Mouse (Mus musculus) urinary bladder, postnatal 14 days (tissue): ENCODE results near the gene Zdhhc21.

Source experiments
- DNase-seq: peaks from one replicate; pipeline ENCODE4 v3.0.0; 2021; ENCODE audit warnings: low spot score

The Zdhhc21 gene

DNA sequence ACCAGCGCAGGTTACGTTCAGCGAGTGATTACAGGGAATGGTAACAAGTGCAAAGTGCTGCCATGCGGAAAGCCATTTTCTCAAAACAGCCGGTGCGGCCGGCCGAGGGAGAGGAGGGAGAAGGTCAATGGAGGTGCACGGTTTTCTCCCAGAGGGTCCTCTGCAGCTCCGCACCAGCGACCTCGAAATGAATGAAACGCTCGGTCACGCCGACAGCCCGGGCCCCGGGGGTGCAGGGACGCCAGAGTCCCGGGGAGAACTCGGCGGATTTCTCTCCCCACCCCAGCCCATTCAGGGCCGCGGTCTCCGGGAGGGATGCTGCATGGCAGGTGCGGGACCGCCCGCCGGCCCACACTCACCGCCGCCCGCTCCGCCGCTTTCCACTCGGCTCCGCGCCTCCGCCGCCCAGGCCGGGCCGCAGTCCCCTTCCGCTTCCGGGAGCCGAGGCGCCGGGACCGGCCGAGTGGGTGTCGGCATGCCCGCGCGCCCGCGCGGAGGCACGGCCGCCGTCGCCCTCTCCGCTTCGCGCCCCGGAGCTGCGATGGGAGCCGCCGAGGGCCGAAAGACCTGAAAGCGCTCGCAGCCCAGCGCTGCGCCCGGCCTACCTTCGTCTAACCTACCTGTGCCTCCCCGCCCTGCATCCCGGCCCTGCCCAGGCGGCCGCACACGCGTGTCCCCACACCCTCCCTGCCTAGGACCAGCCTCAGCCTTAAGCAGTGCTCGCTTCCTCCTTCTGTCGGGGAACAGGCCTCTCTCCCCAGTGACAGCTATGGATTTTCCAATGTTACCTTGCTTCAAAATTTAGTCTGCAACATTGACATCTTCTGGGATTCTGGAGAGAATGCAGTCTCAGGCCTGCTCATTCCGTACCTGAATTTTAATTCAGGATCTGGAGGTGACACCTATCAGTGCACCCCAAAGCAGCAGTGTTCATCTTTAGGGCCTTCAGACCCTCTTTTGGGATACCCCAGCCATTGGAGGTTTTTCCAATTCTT is at the start of gene Zdhhc21:
TSS of gene Zdhhc21 (minus strand) at position 828 of the 995 bp plus-strand sequence.
- peak; percentile 84 for DNase-seq

DNA sequence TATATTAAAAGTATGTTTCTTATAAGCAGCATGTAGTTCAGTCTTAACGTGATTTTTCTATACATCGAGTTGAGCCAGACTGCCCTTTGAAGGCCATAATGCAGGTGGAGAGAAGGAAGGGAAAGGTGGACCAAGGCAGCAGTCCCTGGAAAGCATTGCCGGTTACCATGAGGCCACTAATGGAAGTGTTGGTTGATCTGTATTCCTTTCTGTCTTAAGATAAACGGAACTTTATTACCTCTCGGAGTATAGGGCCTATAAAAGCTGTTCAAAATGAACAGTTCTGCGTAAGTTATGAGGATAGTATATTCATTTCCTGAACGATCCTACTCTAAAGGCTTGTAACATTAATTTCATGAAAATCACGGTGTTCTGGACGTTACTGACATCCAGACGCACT is 35.5 kb upstream of the Zdhhc21 start:
- DNase-seq = no peak

DNA sequence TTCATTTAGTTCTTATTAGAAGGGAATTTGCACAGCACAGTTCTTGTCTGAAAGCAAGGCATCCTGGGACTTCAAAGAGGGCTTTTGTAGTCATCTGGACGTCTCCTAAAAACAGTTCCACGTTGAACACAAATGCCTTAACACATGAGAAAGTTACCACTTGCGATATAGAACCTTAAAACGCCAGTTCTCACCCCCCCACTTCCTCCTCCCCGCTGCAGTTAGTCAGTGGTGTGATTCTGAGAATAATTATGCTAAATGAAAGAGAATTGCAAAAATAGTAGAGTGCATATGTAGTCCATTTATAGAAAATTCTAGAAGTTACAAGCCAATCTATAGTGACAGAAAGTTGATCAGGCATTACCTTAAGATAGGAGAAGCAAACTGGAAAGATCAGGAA is 32.5 kb upstream of the Zdhhc21 start:
- DNase-seq = no peak

DNA sequence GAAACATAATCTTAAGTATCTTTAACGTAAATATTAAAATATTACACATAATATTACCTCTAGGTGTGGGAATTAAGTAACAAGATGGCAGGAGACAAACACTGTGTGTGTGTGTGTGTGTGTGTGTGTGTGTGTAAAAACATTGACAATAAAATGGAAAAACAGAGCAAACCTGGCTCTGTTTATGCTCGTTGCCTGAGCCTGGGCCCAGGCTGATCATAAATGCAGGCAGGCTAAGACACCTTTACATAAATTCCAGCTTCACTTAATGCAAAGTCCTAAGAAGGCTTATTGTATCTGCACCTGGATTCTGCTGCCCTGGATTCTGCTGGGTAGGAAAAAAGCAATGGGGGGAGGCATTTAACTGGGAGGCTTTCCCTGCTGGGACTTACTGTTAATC is 31.8 kb upstream of the Zdhhc21 start:
- DNase-seq = no peak

DNA sequence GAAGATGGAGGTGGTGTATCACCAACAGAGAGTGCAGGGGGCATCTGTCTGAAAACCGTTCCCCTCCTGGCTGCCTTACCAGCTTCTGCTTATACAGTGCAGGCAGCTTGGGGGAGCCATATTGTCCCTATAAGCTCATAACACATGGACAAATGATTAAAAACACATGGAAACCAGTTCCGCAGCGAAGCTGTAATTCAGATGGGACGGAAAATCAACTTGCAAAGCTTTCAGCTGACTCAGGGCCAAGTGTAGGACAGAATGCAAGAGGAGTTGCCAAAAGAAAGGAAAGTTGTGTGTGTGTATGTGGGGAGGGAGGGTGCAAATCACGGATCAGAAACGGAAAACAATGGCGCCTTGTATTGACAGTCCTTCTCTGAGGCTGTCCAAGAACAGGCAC is 31.3 kb upstream of the Zdhhc21 start:
- DNase-seq = no peak

DNA sequence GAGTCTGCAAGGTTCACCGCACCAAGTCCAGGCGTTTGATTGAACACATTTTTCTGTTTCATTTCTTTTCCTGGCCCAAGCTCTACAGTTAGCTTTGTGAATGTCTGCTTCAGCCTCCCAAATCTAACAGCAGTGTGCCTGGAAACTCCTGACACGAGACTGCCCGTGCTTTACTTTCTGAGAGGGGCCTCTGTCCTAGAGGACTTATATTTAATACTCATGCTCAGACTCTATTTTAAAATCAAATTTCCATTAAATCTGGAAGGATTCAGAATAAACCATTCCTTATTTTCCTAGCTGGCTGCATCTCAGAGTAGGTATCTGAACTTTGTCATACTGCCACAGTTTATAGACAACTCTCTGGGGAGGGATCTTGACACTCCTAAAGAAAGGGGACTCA is 30.8 kb upstream of the Zdhhc21 start:
- no peak for DNase-seq

DNA sequence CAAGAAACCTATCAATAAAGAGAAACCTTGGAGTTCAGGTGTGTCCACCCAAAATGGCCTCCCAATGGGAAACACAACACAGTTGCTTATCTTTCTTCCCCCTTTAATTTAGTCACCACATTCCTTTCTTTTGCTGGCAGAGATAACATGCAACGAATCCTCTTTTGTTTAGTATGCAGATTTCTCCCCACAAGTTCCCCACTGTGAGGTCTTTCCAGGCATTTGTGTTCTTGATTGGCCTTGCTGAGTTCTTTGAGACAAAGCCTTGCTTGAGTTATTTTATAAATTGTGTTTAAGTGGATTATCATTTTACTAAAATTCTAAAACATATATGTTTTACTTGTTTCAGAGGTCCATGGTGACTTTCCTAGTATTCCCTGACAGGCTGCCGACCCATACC is 26.4 kb upstream of the Zdhhc21 start:
- no peak for DNase-seq

DNA sequence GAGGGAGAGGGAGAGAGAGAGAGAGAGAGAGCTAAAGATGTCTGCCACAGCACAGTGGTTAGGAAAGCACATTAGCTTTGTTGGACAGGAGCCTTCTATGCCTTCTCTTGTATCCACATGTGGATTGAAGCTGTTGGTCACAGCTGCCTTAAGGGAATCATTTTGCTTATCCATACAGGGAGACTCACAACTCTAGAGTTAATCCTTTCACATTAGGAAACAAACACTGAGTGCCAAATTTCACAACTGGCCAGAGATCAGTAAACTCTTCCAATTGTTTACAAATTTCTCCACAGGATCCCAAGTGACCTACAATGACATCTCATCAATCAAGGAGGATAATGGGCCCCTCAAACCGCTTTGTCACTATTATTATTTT is 25.8 kb upstream of the Zdhhc21 start:
- DNase-seq = no peak

DNA sequence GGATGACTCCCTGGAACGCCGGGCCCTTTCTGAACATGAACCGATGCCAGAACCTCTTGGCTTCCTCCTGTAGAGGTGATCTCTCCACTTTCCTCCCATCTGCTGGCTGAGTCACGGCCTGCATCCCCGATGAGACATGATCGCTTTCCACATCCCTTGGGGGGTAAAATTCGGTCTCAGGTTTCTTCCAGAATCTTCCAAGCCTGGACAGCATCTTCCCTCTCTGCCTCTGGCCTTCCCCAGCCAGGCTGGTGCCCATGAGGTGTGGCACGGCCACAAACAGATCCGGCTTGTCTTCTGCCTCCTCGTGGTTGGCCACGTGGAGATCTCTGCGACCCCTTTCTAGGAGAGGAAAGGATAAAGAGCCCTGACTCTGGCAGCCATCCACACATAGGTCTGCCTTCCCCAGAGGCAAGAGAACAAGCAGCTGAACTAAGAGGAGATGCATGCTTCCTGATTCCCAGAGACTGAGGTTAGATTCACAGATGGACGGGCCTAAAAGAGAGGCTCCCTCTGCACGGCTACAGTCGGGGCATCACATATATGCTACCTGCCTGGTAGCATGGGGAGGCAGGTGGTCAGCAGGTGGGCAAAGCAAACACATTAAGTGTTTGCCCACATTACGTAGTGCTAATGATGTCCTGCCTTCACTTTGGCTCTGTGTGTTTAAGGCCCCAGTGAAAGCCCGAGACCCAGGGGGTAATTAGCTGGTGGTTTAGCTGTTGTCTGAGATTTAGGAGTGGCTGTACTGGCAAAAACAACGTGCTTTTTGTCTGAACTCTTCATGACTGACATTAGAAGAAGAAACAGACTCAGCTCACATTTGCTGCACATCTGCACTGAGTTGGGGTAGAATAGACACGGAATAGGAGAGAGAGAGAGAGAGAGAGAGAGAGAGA is 25.1 kb upstream of the Zdhhc21 start, which contains the start of gene Cer1:
TSS of gene Cer1 (minus strand) at position 513 of the 899 bp plus-strand sequence.
- DNase-seq = no peak

DNA sequence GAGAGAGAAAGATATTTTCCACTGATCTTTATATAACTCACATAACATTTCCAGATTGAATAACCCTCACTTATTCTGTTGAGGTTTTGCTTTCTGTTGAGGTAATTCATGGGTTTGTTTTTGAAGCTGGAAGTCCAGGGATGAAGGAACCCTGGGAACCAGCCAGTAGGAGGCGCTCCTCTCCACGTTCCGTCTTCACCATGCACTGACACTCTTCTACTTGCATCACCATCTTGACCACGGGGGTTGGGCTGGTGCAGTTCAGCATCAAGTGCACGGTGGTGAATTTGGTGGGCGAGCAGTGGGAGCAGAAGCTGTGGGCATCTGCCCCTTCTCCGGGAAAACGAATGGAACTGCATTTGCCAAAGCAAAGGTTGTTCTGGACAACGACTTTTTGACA is 22.7 kb upstream of the Zdhhc21 start:
- no peak for DNase-seq

DNA sequence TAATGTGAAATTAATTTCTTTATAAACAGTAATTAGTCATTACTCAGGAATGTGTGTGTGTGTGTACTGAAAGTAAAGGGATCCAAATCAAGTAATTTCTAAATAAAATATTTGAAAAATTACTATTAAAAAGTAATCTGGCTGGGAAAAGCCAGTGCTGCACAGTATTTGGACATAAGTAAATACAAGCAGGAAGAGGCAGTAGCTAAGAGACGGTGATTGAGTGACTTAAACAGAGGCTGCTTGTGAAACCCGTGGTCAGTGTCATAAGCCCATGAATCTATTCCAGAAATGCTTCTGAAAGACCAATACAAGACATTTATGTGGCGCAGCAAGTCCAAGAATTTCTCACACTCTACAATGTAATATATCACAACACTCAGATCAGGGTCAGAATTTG is 21.6 kb upstream of the Zdhhc21 start:
- no peak for DNase-seq

DNA sequence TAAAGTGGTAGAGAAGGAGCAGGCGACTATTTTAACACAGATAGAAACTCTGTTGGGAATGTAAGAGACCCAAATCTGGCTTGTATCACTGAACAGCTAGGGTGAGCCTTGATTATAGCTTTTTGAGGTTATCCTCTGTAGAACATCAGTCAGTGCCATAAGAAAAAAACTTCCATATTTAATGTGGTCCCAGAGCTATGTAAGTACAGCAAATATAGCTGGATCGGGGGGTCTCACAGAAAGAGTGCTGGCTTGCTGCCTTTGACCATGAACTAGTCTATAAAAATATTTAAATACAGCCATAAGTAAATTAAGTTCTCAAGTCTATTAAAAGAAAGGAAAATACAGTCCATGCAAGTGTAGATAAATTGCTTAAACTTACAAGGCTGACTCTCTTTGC is 20.5 kb upstream of the Zdhhc21 start:
- DNase-seq = no peak

DNA sequence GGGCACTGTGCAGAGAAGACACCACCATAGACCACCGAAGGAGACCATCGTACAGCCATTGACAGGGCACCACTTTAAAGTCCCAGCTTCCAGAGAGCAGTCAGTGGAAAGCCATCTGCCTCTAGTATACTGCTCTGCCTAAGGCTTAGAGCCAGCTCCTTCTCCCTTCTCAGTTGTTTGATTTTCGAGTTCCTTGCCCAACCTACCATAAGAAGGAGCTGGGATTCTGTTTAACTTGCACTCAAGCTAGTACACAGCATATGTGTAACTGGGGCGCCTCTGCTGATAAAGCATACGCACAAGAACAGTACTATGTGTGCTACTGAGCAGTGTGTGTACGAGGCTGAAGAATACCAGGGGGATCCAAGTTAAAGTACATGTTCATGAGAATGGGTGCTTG is 19.4 kb upstream of the Zdhhc21 start:
- DNase-seq = no peak

DNA sequence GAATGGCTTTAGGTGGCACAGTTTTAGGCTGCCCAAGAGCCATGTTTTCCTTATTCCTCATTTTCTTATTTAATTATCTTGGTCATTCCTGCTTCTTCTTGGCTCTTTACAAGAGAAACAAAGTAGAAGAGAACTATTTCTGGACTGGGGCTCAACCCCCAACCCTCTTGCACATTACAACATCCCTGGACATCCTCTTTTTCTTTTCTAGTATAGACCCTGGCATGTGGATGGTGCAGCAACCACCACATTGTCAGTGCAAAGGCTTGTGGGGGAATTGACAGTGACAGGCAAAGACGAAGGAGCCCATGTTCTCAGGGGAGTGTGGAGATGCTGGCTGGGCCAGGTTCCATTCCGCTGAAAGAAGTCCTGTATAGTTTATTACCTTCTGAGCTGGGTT is 16.9 kb upstream of the Zdhhc21 start:
- DNase-seq = no peak

DNA sequence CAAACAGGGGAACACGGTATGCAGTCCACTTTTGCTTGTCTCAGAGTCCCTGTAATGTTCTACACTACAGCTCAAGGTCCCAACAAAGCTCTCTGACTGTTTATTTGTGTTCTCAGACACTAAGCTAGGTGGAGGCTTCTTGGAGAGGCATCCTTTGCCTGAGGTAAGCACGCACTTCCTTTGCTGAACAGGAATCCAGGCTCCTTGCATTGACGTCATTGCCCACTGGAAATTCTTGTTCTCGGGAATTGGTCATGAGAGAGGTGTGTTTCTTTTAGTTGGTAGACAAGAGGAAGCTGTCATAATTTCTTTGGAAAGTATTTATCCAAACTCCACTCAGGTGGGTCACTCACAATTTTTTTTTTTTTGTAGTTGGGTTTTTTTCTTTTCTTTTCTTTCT is 15.8 kb upstream of the Zdhhc21 start:
- DNase-seq = no peak

DNA sequence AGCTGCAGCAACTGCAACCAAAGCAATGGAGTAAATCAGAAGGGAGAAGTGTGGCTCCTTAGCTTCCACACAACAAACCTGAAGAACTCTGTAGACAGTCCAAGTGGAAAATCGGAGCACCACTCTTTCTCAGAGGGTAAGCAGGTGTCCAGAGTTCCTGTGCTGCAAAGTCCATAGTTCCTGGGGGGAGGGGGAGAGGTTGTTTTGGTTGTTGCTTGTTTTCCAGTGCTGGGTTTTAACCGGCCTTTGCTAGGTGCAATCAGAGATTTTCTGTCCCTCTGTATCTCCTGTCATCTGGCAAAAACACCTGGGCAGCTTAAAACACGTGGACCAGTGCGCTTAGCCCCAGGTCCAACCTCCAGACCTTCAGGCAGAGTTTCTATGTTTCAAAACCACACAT is 15.0 kb upstream of the Zdhhc21 start:
- no peak for DNase-seq

DNA sequence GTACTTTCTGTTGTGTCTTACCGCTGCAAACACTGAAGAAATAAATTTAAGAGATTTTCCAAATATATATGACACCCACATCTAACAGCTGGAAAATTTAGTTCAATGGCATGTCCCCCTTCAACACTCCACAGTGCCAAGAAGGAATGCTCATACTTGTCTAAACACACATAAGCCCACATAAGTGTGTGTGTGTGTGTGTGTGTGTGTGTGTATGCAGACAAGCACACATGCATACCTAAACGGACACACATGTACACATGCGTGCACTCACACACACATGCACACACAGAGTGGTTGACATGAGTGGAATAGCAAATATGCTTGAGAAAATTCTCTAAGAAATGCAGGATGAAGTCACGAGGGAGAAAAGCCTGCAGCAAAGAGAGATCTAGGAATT is 12.8 kb upstream of the Zdhhc21 start:
- no peak for DNase-seq

DNA sequence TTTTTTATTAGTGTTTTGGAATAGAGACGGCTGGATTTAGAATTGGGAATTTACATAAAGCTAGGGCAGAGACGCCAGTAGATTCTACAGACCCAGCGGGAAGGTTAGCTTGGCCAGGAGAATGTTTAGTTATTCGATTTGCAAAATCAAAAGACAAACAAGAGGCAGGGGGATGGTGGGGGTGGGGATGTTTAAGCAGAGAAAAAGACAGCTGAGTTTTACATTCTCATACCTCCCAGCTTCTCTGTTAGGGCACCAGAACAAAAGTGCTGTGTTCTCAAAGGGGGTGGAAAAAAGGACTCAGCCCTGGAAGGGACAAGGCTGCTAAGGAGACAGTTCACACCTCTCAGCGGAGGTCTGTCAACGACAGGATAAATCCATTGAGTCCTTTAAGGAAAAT is 12.4 kb upstream of the Zdhhc21 start:
- no peak for DNase-seq

DNA sequence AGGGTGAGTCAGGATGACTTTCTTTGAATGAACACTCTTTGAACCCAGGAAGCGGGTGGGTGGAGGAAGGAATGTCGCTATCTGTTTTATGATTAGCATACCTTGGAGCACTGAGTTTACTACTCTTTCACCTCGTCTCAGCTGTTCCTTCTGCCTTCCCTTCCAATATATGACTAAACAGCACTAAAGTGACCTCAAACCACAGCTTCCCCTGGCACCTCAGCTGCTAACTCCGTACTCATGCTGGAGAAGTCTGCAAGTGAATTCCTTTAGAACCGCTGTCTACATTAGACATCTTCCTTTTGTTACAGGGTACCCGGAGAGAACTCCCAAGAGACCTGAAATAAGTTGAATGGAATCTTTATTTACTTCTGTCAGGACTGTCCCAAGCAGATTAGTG is 11.2 kb upstream of the Zdhhc21 start:
- no peak for DNase-seq

DNA sequence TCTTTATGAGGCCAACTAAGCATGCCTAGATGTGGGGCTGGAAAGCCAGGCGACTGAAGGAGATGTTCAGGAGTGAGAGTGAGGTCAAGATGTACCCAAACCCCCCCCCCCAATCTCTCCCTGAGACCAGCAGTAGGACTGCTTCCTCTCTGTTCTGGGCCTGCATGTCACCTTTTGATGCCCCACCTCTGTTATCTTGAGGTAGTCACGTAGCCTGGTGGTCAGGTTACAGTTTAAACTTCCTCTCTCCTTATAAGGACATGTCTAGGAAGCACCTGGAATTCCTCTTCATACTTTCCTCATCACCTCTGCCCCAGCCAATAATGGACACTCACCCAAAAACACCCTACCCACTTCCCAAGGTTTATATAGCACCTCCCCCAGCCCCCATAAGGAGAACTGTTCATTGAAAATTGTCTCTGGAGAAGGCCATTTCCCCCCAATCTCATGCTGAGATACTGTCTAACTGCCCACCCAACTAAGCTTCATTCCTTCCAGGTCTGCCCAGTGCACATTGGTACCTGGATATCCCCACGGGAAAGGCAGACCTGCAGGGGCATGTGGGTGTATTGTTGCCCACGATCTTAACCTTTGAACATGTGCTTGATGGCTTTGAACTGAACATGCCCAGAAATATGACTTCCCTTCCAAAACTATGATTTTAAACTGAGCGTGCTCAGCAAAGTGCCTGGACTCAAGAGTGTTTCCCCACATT is 8.1 kb upstream of the Zdhhc21 start:
- DNase-seq = no peak

DNA sequence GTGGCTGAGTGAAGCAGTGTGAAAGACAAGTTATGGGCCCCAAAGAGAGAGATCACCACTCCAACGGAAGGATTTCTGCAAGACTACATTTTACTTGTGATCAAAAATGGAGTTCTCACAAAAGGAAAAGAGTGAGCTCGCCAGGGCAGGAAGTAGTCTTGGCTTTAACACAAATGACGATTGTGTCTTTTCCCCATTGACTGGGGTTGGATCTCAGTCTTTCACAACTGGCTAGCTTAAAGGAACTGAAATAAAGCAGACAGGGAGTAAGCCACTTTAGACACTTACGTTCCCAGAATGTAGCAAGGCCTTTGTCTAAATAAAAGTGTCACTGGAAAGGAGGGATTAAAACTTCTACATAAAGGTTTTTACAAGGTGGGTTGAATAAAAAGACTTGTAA is 7.4 kb upstream of the Zdhhc21 start:
- DNase-seq = no peak

DNA sequence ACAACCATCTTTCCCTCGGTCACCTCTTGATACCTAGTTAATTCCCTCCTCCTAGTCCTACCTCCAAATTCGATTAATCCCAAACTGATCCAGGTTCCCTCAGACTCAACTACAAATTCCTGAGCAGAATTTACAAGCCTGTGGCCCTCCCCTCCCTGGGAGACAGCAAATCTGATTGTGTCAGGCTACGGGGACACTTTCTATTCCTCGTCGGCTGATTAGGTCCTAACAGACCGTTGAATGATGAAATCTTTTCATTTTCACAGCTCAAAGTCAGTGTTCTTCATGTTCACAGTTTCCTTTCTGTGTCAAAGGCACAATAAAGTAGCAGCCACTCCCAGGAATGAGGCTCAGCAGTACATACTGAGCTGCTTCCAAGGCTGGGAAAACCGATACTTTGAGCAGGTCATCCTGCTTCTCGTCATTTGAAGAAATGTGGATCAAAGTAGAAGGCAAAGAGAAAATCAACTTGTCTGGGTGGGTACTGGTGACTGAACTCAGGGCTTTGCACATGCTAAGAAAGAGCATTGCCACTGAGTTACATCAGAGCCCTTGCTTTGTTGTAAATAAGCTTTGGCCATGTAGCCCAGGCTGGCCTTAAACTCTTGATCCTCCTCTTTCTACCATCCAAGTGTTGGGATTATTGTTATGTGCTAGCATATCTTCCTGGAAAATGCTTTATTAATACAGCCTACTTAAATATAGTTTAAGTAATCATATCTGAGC is 5.4 kb upstream of the Zdhhc21 start:
- DNase-seq = no peak
